Mouse (Mus musculus) v-Abl transformed pro-B cells (cell line): ENCODE data around the gene Cbs.

Source experiments
- in situ Hi-C, 2 experiments: fragments of 400-800 bp; cut with MboI; formaldehyde crosslinking; loops; one replicate each; pipeline ENCODE4 v1.15.1; 2025; ENCODE audit not compliant: unreplicated experiment in 2 of 2

Gene Cbs

GRCm38 (mm10) chr17:31653277-31653676 is 16.2 kb upstream of the Cbs start:
- in situ Hi-C loops = loop anchor here in 1 of 2 experiments (25.0 kb wide), 1 partner anchor 541 kb away; no protein-coding TSS in a partner anchor

GRCm38 (mm10) chr17:31652152-31652551 is 15.1 kb upstream of the Cbs start:
- in situ Hi-C loops = loop anchor here in 1 of 2 experiments (25.0 kb wide), 1 partner anchor 540 kb away; no protein-coding TSS in a partner anchor

DNA sequence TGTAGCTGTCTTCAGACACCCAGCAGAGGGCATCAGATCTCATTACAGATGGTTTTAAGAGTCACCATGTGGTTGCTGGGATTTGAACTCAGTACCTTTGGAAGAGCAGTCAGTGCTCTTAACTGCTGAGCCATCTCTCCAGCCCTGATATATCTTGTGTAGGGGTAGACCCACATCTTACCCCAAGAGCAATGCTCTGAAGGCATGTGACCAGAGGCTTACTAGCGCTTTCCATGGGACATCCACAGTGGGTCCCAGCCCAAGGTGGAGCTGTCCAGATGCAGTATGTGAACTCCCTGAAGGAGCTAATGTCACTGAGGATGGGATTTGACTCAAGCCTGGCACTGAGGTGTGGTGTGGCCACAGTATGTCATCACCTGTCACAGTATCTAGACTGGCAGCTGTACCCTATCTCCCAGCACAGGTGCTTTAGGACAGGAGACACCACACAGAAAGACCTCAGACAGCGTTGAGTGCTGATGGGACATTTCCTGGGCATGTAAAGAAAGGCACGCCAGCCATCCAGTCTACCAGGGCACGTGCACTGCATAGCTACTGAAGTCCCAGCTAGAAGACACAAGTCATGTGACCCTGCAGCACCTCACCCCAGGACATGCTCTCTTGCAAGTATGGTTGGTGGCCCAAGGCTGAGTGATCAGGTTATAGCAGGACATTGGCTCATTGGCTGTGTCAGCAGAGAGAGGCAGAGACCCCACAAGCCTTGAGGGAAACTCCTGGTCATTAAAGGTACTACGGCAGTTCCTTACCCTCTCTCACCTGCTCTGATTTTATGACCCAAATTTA is 9.4 kb upstream of the Cbs start:
- in situ Hi-C loops = no loop called here

DNA sequence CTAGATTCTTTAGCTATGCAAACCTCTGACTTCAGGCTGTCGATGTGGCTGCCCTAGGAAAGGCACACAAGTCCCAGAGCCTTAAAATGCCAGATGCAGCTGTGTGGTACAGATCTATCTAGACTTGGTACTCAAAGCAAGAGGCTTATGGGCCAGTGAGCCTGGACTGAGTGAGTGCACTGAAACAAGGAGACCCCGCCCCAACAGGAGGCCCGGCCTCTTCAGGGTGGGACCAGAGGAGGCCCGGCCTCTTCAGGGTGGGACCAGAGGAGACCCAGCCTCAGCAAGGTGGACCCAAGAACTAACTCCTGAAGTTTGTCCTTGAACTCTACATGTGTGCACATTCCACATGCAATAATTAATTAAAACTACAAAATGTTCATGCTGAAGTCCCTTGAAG is 5.9 kb upstream of the Cbs start:
- in situ Hi-C loops = no loop called here

- in situ Hi-C loops = no loop called here
Observed at GRCm38 (mm10) chr17:31642331-31642730, 5.3 kb upstream of the Cbs start.

- in situ Hi-C loops = no loop called here
Observed at GRCm38 (mm10) chr17:31639651-31640050, 2.6 kb upstream of the Cbs start.

DNA sequence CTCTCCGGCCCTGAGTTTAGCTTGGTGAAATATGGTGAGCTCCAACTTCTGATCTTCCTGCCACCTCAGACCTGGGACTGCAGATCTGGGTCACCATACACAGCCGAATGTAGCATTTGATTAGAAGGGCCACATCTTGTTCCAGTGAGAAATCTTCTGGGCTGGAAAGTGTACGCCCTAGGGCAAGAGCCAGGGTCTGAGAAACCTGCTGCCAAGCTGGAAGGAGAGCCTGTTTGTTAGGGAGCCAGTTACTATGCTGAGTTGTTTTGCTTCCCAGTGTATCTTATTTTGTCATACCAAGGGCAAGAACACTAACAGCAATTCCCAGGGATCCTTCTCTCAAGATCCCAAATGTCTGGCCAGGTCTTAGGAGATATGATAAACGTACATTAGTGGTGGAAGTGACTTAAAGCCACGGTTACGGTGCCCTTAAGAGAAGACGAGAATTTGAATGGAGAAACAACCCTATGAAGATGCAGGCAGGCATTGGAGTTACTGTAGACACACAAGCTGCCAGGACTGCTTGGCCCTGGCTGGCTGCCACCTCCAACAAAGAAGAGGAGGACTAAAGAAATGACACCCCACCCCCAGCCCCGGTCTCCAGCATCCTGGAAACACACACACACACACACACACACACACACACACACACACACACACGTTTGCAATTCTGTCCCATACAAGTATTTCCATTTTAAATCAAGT is 980 bp upstream of the Cbs start:
- in situ Hi-C loops = no loop called here

DNA sequence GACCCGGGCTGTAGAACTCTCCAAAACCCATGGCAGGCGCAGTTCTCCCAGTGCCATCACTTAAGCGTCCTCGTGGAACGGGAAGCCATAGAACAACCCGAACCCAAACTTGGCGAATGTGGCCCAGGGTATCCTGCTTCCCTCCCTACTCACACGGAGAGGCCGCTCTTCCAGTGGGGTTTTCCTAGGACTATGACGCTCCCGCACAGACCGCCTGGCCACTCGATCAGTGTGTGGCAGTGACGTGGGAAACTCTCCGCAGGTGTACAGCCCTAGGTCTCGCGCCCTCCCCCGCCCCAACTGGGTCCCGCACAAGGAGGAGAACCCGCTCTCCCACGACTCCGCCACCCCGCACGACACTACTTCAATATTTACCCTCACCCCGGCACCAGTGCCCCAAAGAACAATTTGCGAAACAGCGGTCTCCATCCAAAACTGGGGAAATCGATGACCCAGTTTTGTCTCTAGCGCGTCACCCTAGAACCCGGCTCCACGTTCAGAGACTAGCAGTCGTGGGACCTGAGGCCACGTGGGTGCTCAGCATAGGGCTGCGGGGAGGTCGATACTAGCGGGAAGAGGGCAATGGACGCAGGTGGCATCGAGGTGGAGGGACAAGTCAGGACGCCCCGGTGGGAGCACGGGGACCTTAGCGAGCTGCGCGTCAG is 629 bp downstream of the Cbs start:
- in situ Hi-C loops = no loop called here

DNA sequence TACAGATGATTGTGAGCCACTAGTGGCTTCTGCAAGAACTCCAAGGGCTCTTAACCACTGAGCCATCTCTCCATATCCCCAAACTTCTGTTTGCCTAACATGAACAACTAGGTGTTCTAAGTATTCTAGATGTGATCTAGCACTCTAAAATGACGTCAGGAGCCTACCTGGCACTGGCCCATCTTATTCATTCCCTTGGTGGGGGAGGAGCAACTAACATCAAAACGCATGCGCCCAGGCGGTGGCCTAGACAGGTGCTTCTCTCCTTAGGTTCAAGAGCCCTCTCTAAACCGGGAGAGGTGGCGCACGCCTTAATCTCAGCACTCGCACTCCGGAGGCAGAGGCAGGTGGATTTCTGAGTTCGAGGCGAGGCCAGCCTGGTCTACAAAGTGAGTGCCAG is 1.3 kb downstream of the Cbs start:
- in situ Hi-C loops = no loop called here

GRCm38 (mm10) chr17:31634896-31635295 is 2.1 kb downstream of the Cbs start:
- in situ Hi-C loops = no loop called here

DNA sequence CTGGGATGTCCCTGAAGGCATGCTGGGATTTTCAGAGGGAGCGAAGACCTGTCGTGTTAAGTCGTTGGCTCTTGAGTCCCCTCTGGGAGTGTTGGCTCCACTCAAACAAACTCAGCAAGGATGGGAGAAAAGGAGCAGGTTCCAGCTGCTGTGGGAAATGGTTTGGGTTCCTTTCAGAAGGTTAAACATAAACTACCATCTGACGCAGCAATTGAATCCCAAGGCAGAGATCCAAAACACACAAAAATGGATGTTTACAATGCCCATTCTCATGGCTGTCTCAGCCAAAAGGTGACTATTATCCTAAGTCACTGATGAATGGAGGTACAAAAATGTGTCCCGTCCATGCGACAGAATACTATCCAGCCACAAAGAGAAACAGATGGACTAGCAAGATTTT is 4.0 kb downstream of the Cbs start:
- in situ Hi-C loops = no loop called here

- in situ Hi-C loops = no loop called here
Observed at GRCm38 (mm10) chr17:31631081-31631800, 5.8 kb downstream of the Cbs start.

- in situ Hi-C loops = no loop called here
Observed at GRCm38 (mm10) chr17:31627961-31628360, 9.1 kb downstream of the Cbs start.

DNA sequence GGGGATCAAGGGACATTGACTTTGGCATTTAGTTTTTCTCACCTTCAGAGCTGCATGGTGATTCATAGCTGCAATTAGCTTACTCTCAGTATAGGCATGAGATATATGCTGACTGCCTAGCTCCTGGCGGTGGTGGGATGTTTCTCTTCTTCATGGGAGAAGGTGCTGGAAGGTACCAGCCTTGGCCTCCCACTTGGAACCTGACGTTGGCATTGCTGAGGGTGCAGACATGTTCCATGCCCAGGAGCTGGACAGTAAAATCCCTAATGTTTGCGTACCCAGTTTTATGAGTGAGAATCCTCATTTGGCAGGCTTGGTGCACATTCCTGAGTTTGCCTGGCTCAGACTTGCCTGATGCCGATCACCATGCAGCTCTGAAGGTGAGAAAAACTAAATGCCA is 13.9 kb downstream of the Cbs start:
- in situ Hi-C loops = loop anchor here in 1 of 2 experiments (25.0 kb wide), 1 partner anchor 636 kb away; no protein-coding TSS in a partner anchor

DNA sequence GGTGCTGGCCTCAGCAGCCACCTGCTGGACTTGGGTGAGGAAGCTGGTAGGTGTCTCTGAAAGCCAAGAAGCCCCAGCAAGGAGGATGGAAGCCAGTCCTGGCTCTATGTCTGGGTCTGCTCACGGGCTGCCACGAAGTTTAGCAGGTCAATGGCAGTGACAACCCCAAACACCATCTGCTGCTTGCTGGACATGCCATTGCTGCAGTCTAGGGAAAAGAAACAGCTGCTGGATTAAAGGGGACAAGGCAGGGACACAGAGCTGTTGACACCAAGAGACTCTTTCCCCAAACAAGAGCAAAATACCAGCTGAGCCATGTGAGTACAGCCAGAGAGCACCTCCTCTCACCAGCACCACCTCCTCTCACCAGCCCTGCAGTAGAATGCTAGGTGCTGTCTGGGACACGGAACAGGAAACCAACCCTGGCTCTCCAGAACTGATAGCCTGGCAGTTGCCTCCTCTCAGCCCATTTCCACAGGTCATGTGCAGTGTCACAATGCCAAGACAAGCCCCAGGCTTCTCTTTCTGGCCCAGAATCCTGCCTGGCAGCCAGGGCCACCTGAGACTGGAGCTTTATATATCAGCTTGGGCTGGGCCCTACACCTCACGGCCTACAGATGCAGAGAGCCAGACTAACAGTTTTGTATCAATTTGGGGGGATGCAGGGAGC is 23.8 kb downstream of the Cbs start:
- in situ Hi-C loops = loop anchor here in 1 of 2 experiments (25.0 kb wide), 1 partner anchor 626 kb away; no protein-coding TSS in a partner anchor

DNA sequence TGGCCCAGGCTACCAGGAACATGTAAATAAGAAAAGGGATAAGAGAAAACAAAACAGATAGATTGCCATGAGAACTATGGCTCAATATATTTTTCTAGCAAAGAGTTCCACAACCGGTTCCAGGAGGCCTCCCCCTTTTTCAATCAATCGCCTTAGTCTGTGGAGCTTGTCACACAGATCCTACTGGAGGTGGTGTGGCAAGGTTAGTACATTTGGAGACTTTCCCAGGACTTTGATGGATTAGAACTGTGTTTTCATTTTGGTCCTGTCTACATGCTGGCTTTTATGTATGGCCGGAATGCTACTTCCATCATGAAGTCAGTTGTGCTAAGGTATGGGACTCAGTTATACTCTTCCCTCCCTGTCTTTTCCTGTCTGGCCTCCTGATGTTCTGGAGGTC is 27.1 kb downstream of the Cbs start:
- in situ Hi-C loops = loop anchor here in 1 of 2 experiments (25.0 kb wide), 1 partner anchor 623 kb away; no protein-coding TSS in a partner anchor

DNA sequence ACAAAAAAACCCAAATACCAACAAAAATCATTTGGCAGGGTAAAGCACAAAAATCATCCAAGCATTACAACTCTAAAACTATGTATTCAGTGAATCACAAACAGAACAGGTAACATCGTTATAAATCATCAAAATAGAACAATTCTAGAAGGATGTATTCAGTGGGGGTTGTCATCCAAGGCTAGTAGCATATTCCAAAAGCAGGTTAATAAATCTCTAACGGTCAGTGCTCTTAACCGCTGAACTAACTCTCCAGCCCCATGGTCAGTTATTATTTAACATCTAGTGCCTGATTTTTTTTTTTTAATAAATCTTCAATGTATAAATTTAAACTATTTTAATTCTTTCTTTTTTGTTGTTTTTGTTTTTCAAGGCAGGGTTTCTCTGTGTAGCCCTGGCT is 27.9 kb downstream of the Cbs start:
- in situ Hi-C loops = loop anchor here in 1 of 2 experiments (25.0 kb wide), 1 partner anchor 622 kb away; no protein-coding TSS in a partner anchor

- in situ Hi-C loops = loop anchor here in 1 of 2 experiments (25.0 kb wide), 1 partner anchor 620 kb away; no protein-coding TSS in a partner anchor
Observed at GRCm38 (mm10) chr17:31607256-31607951, 29.6 kb downstream of the Cbs start.

DNA sequence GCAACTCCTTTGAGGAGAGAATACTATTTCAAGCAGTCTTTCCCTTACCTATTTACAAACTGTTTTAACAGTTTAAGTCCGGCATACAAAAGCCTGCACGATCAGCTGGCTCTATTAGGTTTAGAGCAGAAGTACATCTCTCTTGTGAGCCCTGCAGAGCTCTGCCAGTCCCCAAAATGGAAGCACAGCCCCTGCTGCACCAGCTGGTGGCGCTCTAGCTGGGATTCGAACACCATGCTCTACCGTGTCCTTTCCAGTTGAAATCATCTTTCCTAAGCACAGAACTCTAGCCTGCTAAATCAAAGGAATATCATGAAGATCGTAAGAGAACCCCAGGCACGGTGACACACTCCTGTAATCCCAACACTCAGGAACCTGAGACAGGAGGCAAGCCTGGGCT is 30.6 kb downstream of the Cbs start:
- in situ Hi-C loops = loop anchor here in 1 of 2 experiments (25.0 kb wide), 1 partner anchor 619 kb away; no protein-coding TSS in a partner anchor
